Mouse (Mus musculus) lung, embryonic 15.5 days (tissue): ENCODE results near the gene Calm4. TPM values are rescaled to one million over a fixed set of nuclear protein-coding genes. Genes with fewer than 3 reads are reported as not detected.
"Not testable (repeated sequence)": the region's sequence is repeated elsewhere in the genome, so short reads cannot be mapped to it uniquely, and the experiment has no call there.

ENCODE experiments used
- ATAC-seq: fragments of 200-750 bp; cut with Nextera tagmentation; 2 replicates; pipeline ENCODE4 v1.8.0; 2017; ENCODE audit warnings: moderate number of reproducible peaks, borderline replicate concordance; ENCODE audit not compliant: low FRiP score, low TSS enrichment; ENCODE audit errors: extremely low read depth
- H3K27ac ChIP-seq: fragments of 300-500 bp; sonication (generic); 2 replicates; pipeline ENCODE4 v1.5.1; 2015; ENCODE audit warnings: moderate library complexity, mild to moderate bottlenecking, inconsistent platforms
- H3K27me3 ChIP-seq: fragments of 300-500 bp; sonication (generic); 2 replicates; pipeline ENCODE4 v1.6.1; 2015; ENCODE audit warnings: inconsistent platforms
- H3K36me3 ChIP-seq: fragments of 300-500 bp; sonication (generic); 2 replicates; pipeline ENCODE4 v1.6.1; 2015; ENCODE audit warnings: inconsistent platforms
- H3K4me1 ChIP-seq: fragments of 300-500 bp; sonication (generic); 2 replicates; pipeline ENCODE4 v1.6.1; 2015; ENCODE audit warnings: inconsistent platforms
- H3K4me2 ChIP-seq: fragments of 300-500 bp; sonication (generic); 2 replicates; pipeline ENCODE4 v1.6.1; 2015; ENCODE audit warnings: inconsistent platforms, mild to moderate bottlenecking, moderate library complexity
- H3K4me3 ChIP-seq: fragments of 300-500 bp; sonication (generic); 2 replicates; pipeline ENCODE4 v1.5.1; 2015; ENCODE audit warnings: mild to moderate bottlenecking, inconsistent platforms
- H3K9ac ChIP-seq: fragments of 300-500 bp; sonication (generic); 2 replicates; pipeline ENCODE4 v1.6.1; 2015; ENCODE audit warnings: inconsistent platforms
- H3K9me3 ChIP-seq: fragments of 300-500 bp; sonication (generic); 2 replicates; pipeline ENCODE4 v1.6.1; 2016; ENCODE audit warnings: inconsistent platforms
- WGBS: fragments of 180-500 bp; shearing (Covaris S2); methylation state at CpG from one replicate; pipeline ENCODE4 v1.1.7; 2015; 5-methylcytosine and 5-hydroxymethylcytosine counted together
- polyA plus RNA-seq: library from polyadenylated mRNA; unstranded; fragments of >200 nt; fragmentation: Nextera tagmentation; extraction: Ambion mirVana; gene quantifications from 2 replicates; pipeline ENCODE4 v1.2.1, GENCODE M21; 2015

Calm4 gene
- polyA plus RNA-seq, 1 experiment from 2014 or later = not detected

GRCm38 (mm10) chr13:3822105-3822504 lies 15.5 kb upstream of the Calm4 start:
- WGBS = 63% methylated on average over 4 of the region's 4 CpGs

GRCm38 (mm10) chr13:3825726-3826125 lies 11.8 kb upstream of the Calm4 start:
- no peaks in the 10 kb centered on the region for H3K9me3 ChIP-seq
- no peak overlapping the region for H3K4me2 ChIP-seq
- H3K4me3 ChIP-seq = no peak overlapping the region
- H3K9ac ChIP-seq = no peak overlapping the region
- H3K36me3 ChIP-seq = no peaks in the 10 kb centered on the region
- no peaks in the 10 kb centered on the region for H3K4me1 ChIP-seq
- ATAC-seq = no peak
- no peaks in the 10 kb centered on the region for H3K27me3 ChIP-seq
- no peak overlapping the region for H3K27ac ChIP-seq

More at GRCm38 (mm10) chr13:3822105-3822504, 15.5 kb upstream of the Calm4 start:
- no peak overlapping the region for H3K9ac ChIP-seq
- no peaks in the 10 kb centered on the region for H3K4me1 ChIP-seq
- no peak overlapping the region for H3K4me2 ChIP-seq
- H3K27ac ChIP-seq = no peak overlapping the region
- H3K27me3 ChIP-seq = no peaks in the 10 kb centered on the region
- no peaks in the 10 kb centered on the region for H3K9me3 ChIP-seq
- no peak overlapping the region for H3K4me3 ChIP-seq
- no peaks in the 10 kb centered on the region for H3K36me3 ChIP-seq
- no peak for ATAC-seq

GRCm38 (mm10) chr13:3831546-3831945 lies 6.0 kb upstream of the Calm4 start:
- H3K4me3 ChIP-seq = no peak overlapping the region
- no peaks in the 10 kb centered on the region for H3K36me3 ChIP-seq
- peak overlapping the region; percentile 66 for H3K27ac ChIP-seq
- no peaks in the 10 kb centered on the region for H3K9me3 ChIP-seq
- WGBS = 52% methylated on average over 5 of the region's 5 CpGs
- no peak overlapping the region for H3K4me2 ChIP-seq
- no peak overlapping the region for H3K9ac ChIP-seq
- 0 out of 2 replicates have a peak, but pooled peaks have one; percentile 32 for ATAC-seq
- H3K4me1 ChIP-seq = no peaks in the 10 kb centered on the region
- no peaks in the 10 kb centered on the region for H3K27me3 ChIP-seq

GRCm38 (mm10) chr13:3831994-3832393 lies 5.6 kb upstream of the Calm4 start:
- Histone ChIP-seq H3K9ac (no peak overlapping the region), H3K27ac (peak overlapping the region; percentile 66), H3K9me3 (no peaks in the 10 kb centered on the region), H3K4me1 (no peaks in the 10 kb centered on the region), H3K36me3 (no peaks in the 10 kb centered on the region), H3K27me3 (no peaks in the 10 kb centered on the region), H3K4me2 (no peak overlapping the region), H3K4me3 (no peak overlapping the region)
- 17% methylated on average over 1 of the region's 1 CpGs for WGBS
- peak; percentile 67; the same call in 1 of the 2 replicates for ATAC-seq

GRCm38 (mm10) chr13:3832450-3832849 lies 5.1 kb upstream of the Calm4 start:
- no peaks in the 10 kb centered on the region for H3K9me3 ChIP-seq
- ATAC-seq = 0 out of 2 replicates have a peak, but pooled peaks have one; percentile 36
- no peak overlapping the region for H3K9ac ChIP-seq
- H3K4me2 ChIP-seq = no peak overlapping the region
- 43% methylated on average over 2 of the region's 2 CpGs for WGBS
- H3K27ac ChIP-seq = peak overlapping the region; percentile 66
- no peaks in the 10 kb centered on the region for H3K4me1 ChIP-seq
- H3K36me3 ChIP-seq = no peaks in the 10 kb centered on the region
- H3K4me3 ChIP-seq = no peak overlapping the region
- no peaks in the 10 kb centered on the region for H3K27me3 ChIP-seq

GRCm38 (mm10) chr13:3833644-3834043 lies 3.9 kb upstream of the Calm4 start:
- H3K9ac ChIP-seq, H3K27me3 ChIP-seq, H3K36me3 ChIP-seq, H3K4me1 ChIP-seq, H3K9me3 ChIP-seq, H3K4me3 ChIP-seq, H3K27ac ChIP-seq, ATAC-seq, H3K4me2 ChIP-seq: not testable (repeated sequence)

- not testable (repeated sequence) for ATAC-seq, H3K4me1 ChIP-seq, H3K27me3 ChIP-seq, H3K9me3 ChIP-seq, H3K27ac ChIP-seq, H3K9ac ChIP-seq, H3K4me3 ChIP-seq, H3K36me3 ChIP-seq, H3K4me2 ChIP-seq
Observed at GRCm38 (mm10) chr13:3840662-3841061, 3.1 kb downstream of the Calm4 start.

- no peaks in the 10 kb centered on the region for H3K4me1 ChIP-seq
- 80% methylated on average over 1 of the region's 1 CpGs for WGBS
- no peaks in the 10 kb centered on the region for H3K27me3 ChIP-seq
Observed at GRCm38 (mm10) chr13:3850330-3850729, 12.8 kb downstream of the Calm4 start.

GRCm38 (mm10) chr13:3853648-3854333 lies 16.2 kb downstream of the Calm4 start, which contains the start of gene Calm5:
TSS of gene Calm5 (plus strand) at chr13:3854173.
- not testable (repeated sequence) for H3K9ac ChIP-seq, H3K27ac ChIP-seq, H3K27me3 ChIP-seq, H3K4me2 ChIP-seq, H3K36me3 ChIP-seq, H3K4me3 ChIP-seq, H3K9me3 ChIP-seq, ATAC-seq, H3K4me1 ChIP-seq
- WGBS = 83% methylated on average over 3 of the region's 3 CpGs

More at GRCm38 (mm10) chr13:3850330-3850729, 12.8 kb downstream of the Calm4 start:
- no peaks in the 10 kb centered on the region for H3K36me3 ChIP-seq
- ATAC-seq = no peak
- no peak overlapping the region for H3K27ac ChIP-seq
- no peak overlapping the region for H3K4me2 ChIP-seq
- H3K9ac ChIP-seq = no peak overlapping the region
- no peak overlapping the region for H3K4me3 ChIP-seq
- H3K9me3 ChIP-seq = no peaks in the 10 kb centered on the region

- H3K9me3 ChIP-seq = no peaks in the 10 kb centered on the region
- no peak overlapping the region for H3K27ac ChIP-seq
- 77% methylated on average over 2 of the region's 2 CpGs for WGBS
Observed at GRCm38 (mm10) chr13:3854856-3855255, 17.3 kb downstream of the Calm4 start.

GRCm38 (mm10) chr13:3856252-3856651 lies 18.7 kb downstream of the Calm4 start:
- no peaks in the 10 kb centered on the region for H3K27me3 ChIP-seq
- no peak overlapping the region for H3K4me2 ChIP-seq
- no peaks in the 10 kb centered on the region for H3K4me1 ChIP-seq
- no peaks in the 10 kb centered on the region for H3K9me3 ChIP-seq
- H3K36me3 ChIP-seq = no peaks in the 10 kb centered on the region
- ATAC-seq = no peak
- H3K4me3 ChIP-seq = no peak overlapping the region
- H3K27ac ChIP-seq = no peak overlapping the region
- no peak overlapping the region for H3K9ac ChIP-seq
- 77% methylated on average over 1 of the region's 1 CpGs for WGBS

More at GRCm38 (mm10) chr13:3854856-3855255, 17.3 kb downstream of the Calm4 start:
- Histone ChIP-seq H3K4me2 (no peak overlapping the region), H3K4me1 (no peaks in the 10 kb centered on the region), H3K9ac (no peak overlapping the region), H3K36me3 (no peaks in the 10 kb centered on the region), H3K27me3 (no peaks in the 10 kb centered on the region), H3K4me3 (no peak overlapping the region)
- no peak for ATAC-seq

- Histone ChIP-seq H3K36me3 (no peaks in the 10 kb centered on the region), H3K4me3 (no peak overlapping the region), H3K9me3 (no peaks in the 10 kb centered on the region), H3K4me2 (no peak overlapping the region), H3K4me1 (no peaks in the 10 kb centered on the region), H3K27ac (no peak overlapping the region), H3K27me3 (no peaks in the 10 kb centered on the region), H3K9ac (no peak overlapping the region)
- no peak for ATAC-seq
- WGBS = 81% methylated on average over 8 of the region's 8 CpGs
Observed at GRCm38 (mm10) chr13:3861251-3861650, 23.7 kb downstream of the Calm4 start.
